Mouse (Mus musculus): ENCODE measurements around the gene Rasal1. TPM values are rescaled to one million over a fixed set of nuclear protein-coding genes. Genes with fewer than 3 reads are reported as not detected.

Rasal1 gene
- polyA plus RNA-seq, 1 experiment: 27.7 TPM

DNA sequence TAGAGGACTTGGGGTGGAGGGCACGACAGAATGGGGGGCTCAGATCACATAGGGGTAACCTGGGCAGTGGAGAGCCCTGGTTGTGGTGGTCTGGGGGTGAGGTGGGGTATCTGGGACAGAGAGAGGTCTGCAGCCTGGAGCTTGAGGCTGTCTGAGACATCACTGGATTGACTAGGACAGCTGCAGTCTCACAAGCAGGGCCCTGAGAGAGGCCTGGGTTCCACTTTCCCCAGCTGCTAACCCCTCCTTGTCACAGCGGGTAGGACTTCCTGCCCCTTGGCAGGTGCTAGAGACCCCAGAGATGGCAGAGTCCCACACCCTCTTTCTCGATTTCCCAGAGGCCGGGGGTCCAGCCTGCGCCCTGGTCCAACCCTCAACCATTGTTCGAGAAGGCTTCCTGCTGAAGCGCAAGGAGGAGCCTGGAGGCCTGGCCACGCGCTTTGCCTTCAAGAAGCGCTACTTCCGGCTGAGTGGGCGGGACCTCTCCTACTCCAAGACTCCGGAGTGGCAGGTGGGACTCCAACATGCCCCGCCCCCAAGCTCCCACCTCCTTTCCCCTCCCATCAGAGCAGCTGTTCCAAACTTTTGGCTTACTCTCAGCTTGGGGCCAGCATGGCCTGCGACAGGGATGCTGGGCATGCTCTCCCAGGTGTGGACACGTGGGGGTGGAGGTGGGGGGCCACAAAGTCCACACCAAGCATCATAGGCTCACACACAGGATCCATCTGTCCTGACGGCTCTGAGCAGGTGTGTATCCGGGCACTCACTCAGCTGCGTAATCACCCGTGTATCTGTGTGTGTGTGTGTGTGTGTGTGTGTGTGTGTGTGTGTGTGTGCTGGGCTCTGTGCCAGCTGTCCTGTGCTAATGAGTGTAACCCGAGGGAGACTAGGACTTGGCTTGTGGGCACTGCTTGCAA, 25.9 kb downstream of the Rasal1 start:
- no peak overlapping the region for H3K4me3 ChIP-seq (ENCODE audit: control insufficient read depth, insufficient read depth, low read length)
- H3K27me3 ChIP-seq (ENCODE audit: control insufficient read depth, insufficient read depth, low read length): no peaks in the 10 kb centered on the region
- DNase-seq: peak; percentile 51
- 48% methylated on average over 21 of the region's 21 CpGs for WGBS
- no peak overlapping the region; the same call in 1 of the 2 replicates for H3K27ac ChIP-seq (ENCODE audit: control insufficient read depth, insufficient read depth, low read length)
- H3K4me1 ChIP-seq (replicated peaks; ENCODE audit: control insufficient read depth, insufficient read depth, low read length): peaks cover 13% of the 10 kb centered on the region
- TF ChIP-seq CTCF (IDR thresholded peaks at IDR 0.05; ENCODE audit: borderline replicate concordance, control insufficient read depth, extremely low read depth, insufficient read depth, low read length, poor library complexity): no peak
- no peak for TF ChIP-seq POLR2A (IDR thresholded peaks at IDR 0.05; ENCODE audit: control insufficient read depth, extremely low read depth, insufficient read depth, low read length, poor library complexity)
- H3K36me3 ChIP-seq (ENCODE audit: control insufficient read depth, insufficient read depth, low read length): no peaks in the 10 kb centered on the region

DNA sequence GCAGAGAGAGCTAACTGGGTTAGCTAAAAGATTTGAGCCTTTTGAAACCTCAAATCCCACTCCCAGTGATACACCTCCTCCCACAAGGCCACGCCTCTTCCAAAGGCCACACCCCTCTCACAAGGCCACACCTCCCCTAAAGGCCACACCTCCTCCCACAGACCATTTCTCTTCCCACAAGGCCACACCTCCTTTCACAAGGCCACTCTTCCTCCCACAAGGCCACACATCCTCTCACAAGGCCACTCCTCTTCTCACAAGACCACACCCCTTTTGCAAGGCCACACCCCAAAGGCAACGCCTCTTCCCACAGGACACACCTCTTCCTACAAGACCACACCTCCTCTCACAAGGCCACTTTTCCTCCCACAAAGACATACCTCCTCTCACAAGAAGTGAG, 28.9 kb downstream of the Rasal1 start:
- TF ChIP-seq CTCF (IDR thresholded peaks at IDR 0.05; ENCODE audit: borderline replicate concordance, control insufficient read depth, extremely low read depth, insufficient read depth, low read length, poor library complexity) (no peak), POLR2A (IDR thresholded peaks at IDR 0.05; ENCODE audit: control insufficient read depth, extremely low read depth, insufficient read depth, low read length, poor library complexity) (no peak)
- WGBS: 62% methylated on average over 2 of the region's 2 CpGs
- Histone ChIP-seq H3K36me3 (ENCODE audit: control insufficient read depth, insufficient read depth, low read length) (no peaks in the 10 kb centered on the region), H3K4me1 (replicated peaks; ENCODE audit: control insufficient read depth, insufficient read depth, low read length) (peaks cover 22% of the 10 kb centered on the region), H3K4me3 (ENCODE audit: control insufficient read depth, insufficient read depth, low read length) (no peak overlapping the region), H3K27me3 (ENCODE audit: control insufficient read depth, insufficient read depth, low read length) (no peaks in the 10 kb centered on the region), H3K27ac (ENCODE audit: control insufficient read depth, insufficient read depth, low read length) (no peak overlapping the region)
- DNase-seq: no peak

DNA sequence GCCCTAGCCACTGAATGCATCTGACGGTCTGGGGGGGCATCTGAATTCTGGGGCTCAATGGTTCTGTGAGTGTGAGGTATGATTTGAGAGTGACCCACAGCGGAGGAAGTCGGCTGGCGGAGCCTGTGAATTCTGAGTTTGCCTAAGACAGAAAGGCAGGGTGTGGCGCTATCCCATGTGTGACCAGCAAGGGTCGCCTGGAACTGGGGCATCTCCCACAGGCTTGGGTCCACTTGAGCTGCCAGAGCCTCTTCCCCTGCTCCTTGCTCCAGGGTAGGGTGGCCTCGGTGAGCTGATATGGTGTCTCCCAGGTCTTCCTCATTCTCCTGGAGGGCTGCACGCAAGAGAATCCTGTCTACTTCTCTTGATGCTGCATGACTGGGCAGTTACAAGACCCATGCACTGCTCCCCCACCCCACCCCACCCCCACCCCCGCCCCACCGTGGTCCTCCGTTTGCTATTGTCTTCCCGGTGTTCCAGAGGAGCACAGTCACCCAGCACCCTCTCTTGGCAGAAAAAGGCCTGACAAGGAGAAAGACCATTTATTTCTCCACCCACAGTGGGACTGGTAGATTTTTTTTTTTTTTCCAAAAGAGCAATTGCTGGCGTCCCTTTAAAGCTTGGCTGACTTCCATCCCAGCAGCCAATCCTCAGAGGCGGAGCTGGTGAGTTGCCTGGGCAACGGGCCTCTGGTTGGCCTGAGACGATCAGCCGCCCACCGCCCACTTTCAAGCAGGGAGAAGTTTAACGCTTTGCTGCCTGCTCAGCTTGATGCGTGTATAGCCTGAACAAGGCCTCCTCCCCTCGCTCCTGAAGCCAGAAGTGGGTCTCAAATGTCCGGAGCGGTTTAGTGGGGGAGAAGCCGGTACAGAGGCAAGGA, 31.3 kb downstream of the Rasal1 start:
- Histone ChIP-seq H3K27ac (ENCODE audit: control insufficient read depth, insufficient read depth, low read length) (no peak overlapping the region), H3K4me1 (replicated peaks; ENCODE audit: control insufficient read depth, insufficient read depth, low read length) (peaks cover 33% of the 10 kb centered on the region), H3K27me3 (ENCODE audit: control insufficient read depth, insufficient read depth, low read length) (no peaks in the 10 kb centered on the region), H3K36me3 (ENCODE audit: control insufficient read depth, insufficient read depth, low read length) (no peaks in the 10 kb centered on the region), H3K4me3 (ENCODE audit: control insufficient read depth, insufficient read depth, low read length) (no peak overlapping the region)
- TF ChIP-seq CTCF (IDR thresholded peaks at IDR 0.05; ENCODE audit: borderline replicate concordance, control insufficient read depth, extremely low read depth, insufficient read depth, low read length, poor library complexity): 0 out of 2 replicates have a peak, but pooled peaks have one; percentile 33
- no peak for TF ChIP-seq POLR2A (IDR thresholded peaks at IDR 0.05; ENCODE audit: control insufficient read depth, extremely low read depth, insufficient read depth, low read length, poor library complexity)
- WGBS: 45% methylated on average over 24 of the region's 24 CpGs
- peak; percentile 48 for DNase-seq

DNA sequence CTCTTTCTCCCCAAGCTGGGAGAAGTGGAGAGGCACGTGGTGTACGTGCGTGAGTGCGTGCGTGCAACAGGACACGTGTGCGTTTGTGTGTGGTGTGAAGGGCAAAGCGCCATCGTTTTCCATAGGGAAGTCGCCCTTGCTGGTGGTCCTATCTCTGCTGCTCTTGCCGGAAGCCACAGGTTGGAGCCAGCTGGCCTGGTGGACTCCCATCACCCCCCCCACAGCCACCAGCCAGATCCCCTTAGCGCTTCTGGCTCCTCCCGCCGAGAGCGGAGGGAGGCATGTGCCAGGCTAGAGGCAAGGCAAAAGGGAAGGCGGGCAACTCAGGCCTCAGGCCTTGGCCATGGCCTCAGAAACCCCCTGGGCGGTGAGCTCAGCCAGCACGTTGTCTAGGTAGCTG, 32.3 kb downstream of the Rasal1 start:
- TF ChIP-seq CTCF (IDR thresholded peaks at IDR 0.05; ENCODE audit: borderline replicate concordance, control insufficient read depth, extremely low read depth, insufficient read depth, low read length, poor library complexity): no peak
- TF ChIP-seq POLR2A (IDR thresholded peaks at IDR 0.05; ENCODE audit: control insufficient read depth, extremely low read depth, insufficient read depth, low read length, poor library complexity): no peak
- WGBS: 94% methylated on average over 18 of the region's 18 CpGs
- no peak for DNase-seq
- Histone ChIP-seq H3K36me3 (ENCODE audit: control insufficient read depth, insufficient read depth, low read length) (no peaks in the 10 kb centered on the region), H3K27ac (ENCODE audit: control insufficient read depth, insufficient read depth, low read length) (no peak overlapping the region), H3K4me1 (replicated peaks; ENCODE audit: control insufficient read depth, insufficient read depth, low read length) (peaks cover 43% of the 10 kb centered on the region), H3K27me3 (ENCODE audit: control insufficient read depth, insufficient read depth, low read length) (no peaks in the 10 kb centered on the region), H3K4me3 (ENCODE audit: control insufficient read depth, insufficient read depth, low read length) (no peak overlapping the region)

DNA sequence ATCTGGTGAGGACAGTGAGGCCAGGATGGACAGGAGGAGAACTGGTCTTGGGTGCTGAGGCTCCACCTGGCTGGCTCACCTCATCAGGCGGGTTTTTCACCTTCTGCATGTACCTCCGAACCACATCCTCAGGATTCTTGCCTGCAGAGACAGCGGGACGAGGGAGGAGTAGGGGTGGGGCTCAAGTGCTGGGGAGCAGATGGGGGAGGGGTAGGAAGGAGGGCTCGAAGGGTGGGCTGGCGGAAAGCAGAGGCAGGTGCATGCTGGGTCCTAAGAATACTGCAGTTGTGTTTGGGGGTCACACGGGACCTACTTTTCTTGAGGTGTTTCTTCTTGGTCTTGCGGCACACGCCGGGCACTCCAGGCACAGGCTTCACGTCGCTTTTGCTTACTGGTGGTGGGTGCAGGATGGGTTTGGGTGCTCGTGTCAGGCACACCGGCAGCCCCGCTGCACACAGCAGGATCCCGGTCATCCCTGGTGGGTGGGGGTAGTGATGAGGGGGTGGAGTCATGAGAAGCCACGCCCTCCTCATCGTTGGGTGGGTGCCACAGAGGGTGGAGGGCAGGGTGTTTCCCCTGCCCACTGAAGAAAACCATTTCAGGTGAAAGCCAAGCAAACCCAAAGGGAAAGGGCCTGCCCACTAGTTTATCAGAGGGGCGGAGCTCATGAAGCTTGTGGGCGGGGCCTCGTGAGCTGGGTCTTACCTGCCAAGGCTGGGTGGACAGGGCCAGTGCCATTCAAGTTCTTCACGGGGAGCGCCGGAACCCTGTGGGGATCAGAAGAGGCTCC, 34.6 kb downstream of the Rasal1 start:
- TF ChIP-seq CTCF (IDR thresholded peaks at IDR 0.05; ENCODE audit: borderline replicate concordance, control insufficient read depth, extremely low read depth, insufficient read depth, low read length, poor library complexity) (no peak), POLR2A (IDR thresholded peaks at IDR 0.05; ENCODE audit: control insufficient read depth, extremely low read depth, insufficient read depth, low read length, poor library complexity) (no peak)
- no peak for DNase-seq
- Histone ChIP-seq H3K4me1 (replicated peaks; ENCODE audit: control insufficient read depth, insufficient read depth, low read length) (peaks cover 61% of the 10 kb centered on the region), H3K27ac (ENCODE audit: control insufficient read depth, insufficient read depth, low read length) (no peak overlapping the region), H3K4me3 (ENCODE audit: control insufficient read depth, insufficient read depth, low read length) (no peak overlapping the region), H3K36me3 (ENCODE audit: control insufficient read depth, insufficient read depth, low read length) (no peaks in the 10 kb centered on the region), H3K27me3 (ENCODE audit: control insufficient read depth, insufficient read depth, low read length) (no peaks in the 10 kb centered on the region)
- WGBS: 41% methylated on average over 24 of the region's 24 CpGs
